ENCODE assay signal across 20 mouse cellular contexts in the genomic region with DNA sequence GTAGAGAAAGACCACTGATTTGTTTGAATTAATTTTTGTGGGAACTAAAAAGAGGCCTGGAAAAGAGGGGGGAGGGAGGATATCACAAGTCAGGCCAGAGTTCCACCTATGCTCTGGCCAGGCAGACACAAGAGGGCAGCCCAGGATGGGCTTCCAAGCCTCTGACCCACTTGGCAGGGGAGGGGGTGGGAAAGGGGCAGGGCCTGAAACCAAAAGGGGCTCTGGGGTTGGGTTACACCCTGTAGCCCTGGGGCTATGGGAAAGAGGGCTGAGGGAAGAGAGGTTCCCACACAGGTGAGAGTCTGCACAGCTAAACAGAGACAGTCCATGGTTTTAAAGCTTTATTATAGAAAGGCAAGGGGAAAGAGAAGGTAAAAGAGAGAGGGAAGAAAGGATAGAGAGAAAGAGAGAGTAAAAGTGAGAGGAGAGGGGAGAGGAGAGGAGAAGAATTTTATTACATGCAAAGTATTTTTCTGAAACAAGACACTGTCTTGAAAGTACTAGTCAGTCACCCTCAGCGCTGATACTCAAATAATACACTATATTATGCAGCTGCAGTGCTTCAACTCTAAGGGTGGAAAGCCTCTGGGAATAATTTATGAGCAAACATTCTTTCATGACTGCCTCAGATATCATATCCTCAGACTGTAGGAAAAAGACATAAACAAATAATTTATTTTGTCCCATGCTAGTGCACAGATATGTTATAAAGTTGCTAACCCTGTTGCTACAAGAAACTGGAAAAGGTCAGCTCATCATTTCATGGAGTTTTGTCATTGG.
DNase-seq lines count a peak whose midpoint lies in the region; ATAC-seq and TF ChIP-seq lines count a peak whose summit lies in the region.
"Had no signal": no experiment of that assay in that cellular context is flagged by ENCODE, and none has a peak within 500 bp of the region (broad histone marks: within the 10 kb centered on the region; RNA-seq: fewer than 3 reads in every experiment).

No protein-coding gene starts in this region.

- DNase-seq in kidney, adult 18-20 months, result no peak
- peak; percentile 17 for DNase-seq in lung, embryonic 14.5 days
- DNase-seq in lung, postnatal 36 days, result no peak
- peak; percentile 9 for DNase-seq in embryo, embryonic 11 days
- DNase-seq in forebrain, postnatal 0 days, result no peak
- DNase-seq: adrenal gland, postnatal 10 days; cerebellum, adult 11 months; cerebellum, adult 8-10 months; cerebellum, postnatal 14 days; gastrocnemius, postnatal 10 days; heart, adult 2 months; heart, postnatal 14 days had no signal

- no peak overlapping the region for H3K27ac ChIP-seq in kidney, embryonic 15.5 days
- H3K27ac ChIP-seq in lung, embryonic 14.5 days (ENCODE audit: low read depth), result no peak overlapping the region
- H3K27ac ChIP-seq in limb, embryonic 13.5 days, result no peak overlapping the region
- no peak overlapping the region for H3K27ac ChIP-seq in forebrain, postnatal 0 days (ENCODE audit: low read depth, low read length)
- H3K27ac ChIP-seq: embryonic facial prominence, embryonic 12.5 days; forebrain, embryonic 15.5 days; heart, adult 2 months; heart, embryonic 15.5 days; hindbrain, embryonic 14.5 days had no signal

- no peaks in the 10 kb centered on the region for H3K36me3 ChIP-seq in kidney, embryonic 15.5 days
- no peaks in the 10 kb centered on the region for H3K36me3 ChIP-seq in lung, embryonic 14.5 days (ENCODE audit: insufficient read depth)
- H3K36me3 ChIP-seq in limb, embryonic 13.5 days, result no peaks in the 10 kb centered on the region
- H3K36me3 ChIP-seq in forebrain, postnatal 0 days (ENCODE audit: insufficient read depth), result no peaks in the 10 kb centered on the region
- H3K36me3 ChIP-seq: embryonic facial prominence, embryonic 12.5 days; forebrain, embryonic 15.5 days; G1E; heart, embryonic 15.5 days had no signal

- H3K4me1 ChIP-seq in kidney, embryonic 15.5 days, result peaks cover 5% of the 10 kb centered on the region; the same call in 1 of the 2 replicates
- H3K4me1 ChIP-seq in lung, embryonic 14.5 days (ENCODE audit: insufficient read depth), result no peaks in the 10 kb centered on the region
- H3K4me1 ChIP-seq in limb, embryonic 13.5 days, result no peaks in the 10 kb centered on the region
- no peaks in the 10 kb centered on the region for H3K4me1 ChIP-seq in forebrain, postnatal 0 days (ENCODE audit: insufficient read depth)
- H3K4me1 ChIP-seq: embryonic facial prominence, embryonic 12.5 days; forebrain, embryonic 15.5 days; heart, embryonic 15.5 days had no signal

- peak; percentile 80 for ATAC-seq in kidney, embryonic 15.5 days (replicated peaks; ENCODE audit: low FRiP score)
- no peak; the same call in 1 of the 2 replicates for ATAC-seq in lung, embryonic 14.5 days (ENCODE audit: insufficient read depth)
- ATAC-seq in limb, embryonic 13.5 days (ENCODE audit: low FRiP score, low read depth), result peak; percentile 44
- ATAC-seq in forebrain, postnatal 0 days, result no peak
- ATAC-seq: forebrain, embryonic 15.5 days had no signal

- no peak overlapping the region for H3K4me2 ChIP-seq in kidney, embryonic 15.5 days
- no peak overlapping the region for H3K4me2 ChIP-seq in lung, embryonic 14.5 days
- no peak overlapping the region for H3K4me2 ChIP-seq in limb, embryonic 13.5 days (replicated peaks)
- H3K4me2 ChIP-seq in forebrain, postnatal 0 days (ENCODE audit: low read depth), result no peak overlapping the region
- H3K4me2 ChIP-seq: embryonic facial prominence, embryonic 12.5 days; forebrain, embryonic 15.5 days; heart, embryonic 11.5 days; heart, embryonic 15.5 days; hindbrain, embryonic 14.5 days had no signal

- WGBS in kidney, embryonic 15.5 days, result 26% methylated on average over 1 of the region's 1 CpGs
- WGBS in lung, embryonic 14.5 days, result 33% methylated on average over 1 of the region's 1 CpGs
- WGBS in limb, embryonic 13.5 days, result 42% methylated on average over 1 of the region's 1 CpGs
- WGBS in forebrain, postnatal 0 days, result 67% methylated on average over 1 of the region's 1 CpGs

- no peak for TF ChIP-seq CTCF in lung, embryonic 14.5 days (IDR thresholded peaks at IDR 0.05; ENCODE audit: low read depth)
- TF ChIP-seq CTCF in forebrain, postnatal 0 days (IDR thresholded peaks at IDR 0.05; ENCODE audit: low read depth), result no peak

- H3K9ac ChIP-seq in kidney, embryonic 15.5 days, result no peak overlapping the region
- H3K9ac ChIP-seq in lung, embryonic 14.5 days, result no peak overlapping the region
- H3K9ac ChIP-seq in limb, embryonic 13.5 days, result no peak overlapping the region
- H3K9ac ChIP-seq in forebrain, postnatal 0 days, result no peak overlapping the region
- H3K9ac ChIP-seq: embryonic facial prominence, embryonic 12.5 days; forebrain, embryonic 15.5 days; heart, embryonic 15.5 days; hindbrain, embryonic 14.5 days had no signal

- no peak overlapping the region for H3K4me3 ChIP-seq in kidney, embryonic 15.5 days (replicated peaks)
- H3K4me3 ChIP-seq in lung, embryonic 14.5 days (ENCODE audit: low read depth, low read length), result no peak overlapping the region
- H3K4me3 ChIP-seq in limb, embryonic 13.5 days, result no peak overlapping the region
- H3K4me3 ChIP-seq in forebrain, postnatal 0 days (ENCODE audit: low read depth, low read length), result no peak overlapping the region
- H3K4me3 ChIP-seq: embryonic facial prominence, embryonic 12.5 days; forebrain, embryonic 15.5 days; heart, adult 2 months; heart, embryonic 15.5 days had no signal

- H3K27me3 ChIP-seq in kidney, embryonic 15.5 days, result no peaks in the 10 kb centered on the region
- no peaks in the 10 kb centered on the region for H3K27me3 ChIP-seq in lung, embryonic 14.5 days (ENCODE audit: insufficient read depth, low read length)
- H3K27me3 ChIP-seq in limb, embryonic 13.5 days, result no peaks in the 10 kb centered on the region
- no peaks in the 10 kb centered on the region for H3K27me3 ChIP-seq in forebrain, postnatal 0 days (ENCODE audit: insufficient read depth, low read length)
- H3K27me3 ChIP-seq: embryonic facial prominence, embryonic 12.5 days; forebrain, embryonic 15.5 days; heart, embryonic 15.5 days had no signal

- no peaks in the 10 kb centered on the region for H3K9me3 ChIP-seq in kidney, embryonic 15.5 days (replicated peaks)
- no peaks in the 10 kb centered on the region for H3K9me3 ChIP-seq in lung, embryonic 14.5 days (ENCODE audit: low read depth, low read length)
- H3K9me3 ChIP-seq in limb, embryonic 13.5 days, result no peaks in the 10 kb centered on the region
- no peaks in the 10 kb centered on the region for H3K9me3 ChIP-seq in forebrain, postnatal 0 days (ENCODE audit: low read length)
- H3K9me3 ChIP-seq: embryonic facial prominence, embryonic 12.5 days; forebrain, embryonic 15.5 days; G1E; heart, embryonic 15.5 days had no signal

Comparison
In these comparisons a context has a peak if more than half of its experiments do, and no peak if none do; other contexts are left out.
1. DNase-seq: peak in lung, embryonic 14.5 days (single experiment) and embryo, embryonic 11 days (single experiment); none in kidney, adult 18-20 months (single experiment), lung, postnatal 36 days (single experiment) and forebrain, postnatal 0 days (single experiment).
2. ATAC-seq: peak in kidney, embryonic 15.5 days (single experiment) and limb, embryonic 13.5 days (single experiment); none in lung, embryonic 14.5 days (single experiment) and forebrain, postnatal 0 days (single experiment).